Mouse (Mus musculus) neural tube, embryonic 13.5 days (tissue): ENCODE measurements around the gene Hist1h1a. TPM values are rescaled to one million over a fixed set of nuclear protein-coding genes. Genes with fewer than 3 reads are reported as not detected.
"Not testable (repeated sequence)": the region's sequence is repeated elsewhere in the genome, so short reads cannot be mapped to it uniquely, and the experiment has no call there.

Experiments
- ATAC-seq: fragments of 200-750 bp; cut with Nextera tagmentation; 2 replicates; pipeline ENCODE4 v1.8.0; 2017; ENCODE audit warnings: low read depth, mild to moderate bottlenecking, moderate TSS enrichment, moderate library complexity
- H3K27ac ChIP-seq: fragments of 300-500 bp; sonication (generic); replicated peaks from 2 replicates; pipeline ENCODE4 v1.5.1; 2015; ENCODE audit warnings: moderate library complexity, mild to moderate bottlenecking, inconsistent platforms
- H3K27me3 ChIP-seq: fragments of 300-500 bp; sonication (generic); 2 replicates; pipeline ENCODE4 v1.6.1; 2015; ENCODE audit warnings: mild to moderate bottlenecking, inconsistent platforms
- H3K36me3 ChIP-seq: fragments of 300-500 bp; sonication (generic); 2 replicates; pipeline ENCODE4 v1.6.1; 2015; ENCODE audit warnings: mild to moderate bottlenecking, inconsistent platforms
- H3K4me1 ChIP-seq: fragments of 300-500 bp; sonication (generic); replicated peaks from 2 replicates; pipeline ENCODE4 v1.6.1; 2015; ENCODE audit warnings: inconsistent platforms
- H3K4me2 ChIP-seq: fragments of 300-500 bp; sonication (generic); 2 replicates; pipeline ENCODE4 v1.6.1; 2015; ENCODE audit warnings: inconsistent platforms, mild to moderate bottlenecking, moderate library complexity
- H3K4me3 ChIP-seq: fragments of 300-500 bp; sonication (generic); 2 replicates; pipeline ENCODE4 v1.5.1; 2015; ENCODE audit warnings: mild to moderate bottlenecking, inconsistent platforms
- H3K9ac ChIP-seq: fragments of 300-500 bp; sonication (generic); 2 replicates; pipeline ENCODE4 v1.6.1; 2015; ENCODE audit warnings: moderate library complexity, mild to moderate bottlenecking, inconsistent platforms
- H3K9me3 ChIP-seq: fragments of 300-500 bp; sonication (generic); 2 replicates; pipeline ENCODE4 v1.6.1; 2016; ENCODE audit warnings: inconsistent platforms
- WGBS: fragments of 180-500 bp; shearing (Covaris S2); methylation state at CpG from one replicate; pipeline ENCODE4 v1.1.7; 2015; 5-methylcytosine and 5-hydroxymethylcytosine counted together
- polyA plus RNA-seq: library from polyadenylated mRNA; unstranded; fragments of >200 nt; fragmentation: Nextera tagmentation; extraction: Ambion mirVana; gene quantifications from 2 replicates; pipeline ENCODE4 v1.2.1, GENCODE M21; 2015

Hist1h1a gene
- polyA plus RNA-seq, 1 experiment from 2014 or later: not detected

GRCm38 (mm10) chr13:23763242-23763585 is 252 bp upstream of the Hist1h1a start:
- Histone ChIP-seq H3K36me3 (no peaks in the 10 kb centered on the region), H3K27me3 (no peaks in the 10 kb centered on the region), H3K27ac (peak overlapping the region; percentile 90), H3K4me3 (peak overlapping the region; percentile 59), H3K9me3 (no peaks in the 10 kb centered on the region), H3K9ac (peak overlapping the region; percentile 47), H3K4me1 (peaks cover 29% of the 10 kb centered on the region), H3K4me2 (peak overlapping the region; percentile 79)
- under 1% methylated on average over 10 of the region's 10 CpGs for WGBS
- no peak for ATAC-seq

- peaks cover 29% of the 10 kb centered on the region for H3K4me1 ChIP-seq
- peak overlapping the region; percentile 79 for H3K4me2 ChIP-seq
- WGBS: 31% methylated on average over 12 of the region's 12 CpGs
- H3K27me3 ChIP-seq: no peaks in the 10 kb centered on the region
- ATAC-seq: no peak
- no peaks in the 10 kb centered on the region for H3K9me3 ChIP-seq
- peak overlapping the region; percentile 90 for H3K27ac ChIP-seq
- peak overlapping the region; percentile 80 for H3K9ac ChIP-seq
- H3K36me3 ChIP-seq: no peaks in the 10 kb centered on the region
- H3K4me3 ChIP-seq: peak overlapping the region; percentile 59
Measured at GRCm38 (mm10) chr13:23764324-23765171, 1.1 kb downstream of the Hist1h1a start.

- H3K36me3 ChIP-seq: no peaks in the 10 kb centered on the region
- H3K9me3 ChIP-seq: no peaks in the 10 kb centered on the region
- H3K27me3 ChIP-seq: no peaks in the 10 kb centered on the region
- H3K4me2 ChIP-seq: no peak overlapping the region
- H3K9ac ChIP-seq: no peak overlapping the region
- ATAC-seq: no peak
- H3K27ac ChIP-seq: no peak overlapping the region
- H3K4me1 ChIP-seq: peaks cover 25% of the 10 kb centered on the region
- H3K4me3 ChIP-seq: no peak overlapping the region
- WGBS: 79% methylated on average over 1 of the region's 1 CpGs
Measured at GRCm38 (mm10) chr13:23765172-23765513, 1.7 kb downstream of the Hist1h1a start.

- Histone ChIP-seq H3K36me3 (no peaks in the 10 kb centered on the region), H3K9me3 (no peaks in the 10 kb centered on the region), H3K27ac (no peak overlapping the region), H3K9ac (no peak overlapping the region), H3K27me3 (no peaks in the 10 kb centered on the region), H3K4me1 (peaks cover 16% of the 10 kb centered on the region), H3K4me3 (no peak overlapping the region), H3K4me2 (no peak overlapping the region)
- no peak for ATAC-seq
Measured at GRCm38 (mm10) chr13:23766772-23767171, 3.3 kb downstream of the Hist1h1a start.

GRCm38 (mm10) chr13:23768834-23769397 is 5.5 kb downstream of the Hist1h1a start:
- no peak for ATAC-seq
- peaks cover 10% of the 10 kb centered on the region for H3K4me1 ChIP-seq
- no peak overlapping the region for H3K4me3 ChIP-seq
- H3K36me3 ChIP-seq: no peaks in the 10 kb centered on the region
- WGBS: 50% methylated on average over 5 of the region's 5 CpGs
- H3K9me3 ChIP-seq: no peaks in the 10 kb centered on the region
- H3K9ac ChIP-seq: no peak overlapping the region
- H3K4me2 ChIP-seq: no peak overlapping the region
- H3K27ac ChIP-seq: no peak overlapping the region
- H3K27me3 ChIP-seq: no peaks in the 10 kb centered on the region

GRCm38 (mm10) chr13:23769613-23770012 is 6.1 kb downstream of the Hist1h1a start, which contains the start of gene Trim38:
Gene Trim38 (plus strand): TSS chr13:23769913.
- ATAC-seq, H3K4me2 ChIP-seq, H3K36me3 ChIP-seq, H3K4me3 ChIP-seq, H3K27me3 ChIP-seq, H3K4me1 ChIP-seq, H3K9me3 ChIP-seq, H3K9ac ChIP-seq, H3K27ac ChIP-seq: not testable (repeated sequence)
- 89% methylated on average over 2 of the region's 2 CpGs for WGBS

- Histone ChIP-seq H3K4me2 (peak overlapping the region; percentile 47), H3K27me3 (no peaks in the 10 kb centered on the region), H3K4me1 (peaks cover 4% of the 10 kb centered on the region), H3K27ac (no peak overlapping the region), H3K9me3 (no peaks in the 10 kb centered on the region), H3K36me3 (no peaks in the 10 kb centered on the region), H3K9ac (no peak overlapping the region), H3K4me3 (peak overlapping the region; percentile 6; the same call in 1 of the 2 replicates)
- 27% methylated on average over 21 of the region's 21 CpGs for WGBS
- ATAC-seq: peak; percentile 92
Measured at GRCm38 (mm10) chr13:23772561-23773313, 9.3 kb downstream of the Hist1h1a start.

- ATAC-seq: no peak
- WGBS: 92% methylated on average over 7 of the region's 7 CpGs
- no peaks in the 10 kb centered on the region for H3K27me3 ChIP-seq
- H3K27ac ChIP-seq: no peak overlapping the region
- H3K4me1 ChIP-seq: no peaks in the 10 kb centered on the region
- no peak overlapping the region for H3K4me3 ChIP-seq
- no peaks in the 10 kb centered on the region for H3K9me3 ChIP-seq
- no peak overlapping the region for H3K4me2 ChIP-seq
- H3K36me3 ChIP-seq: no peaks in the 10 kb centered on the region
- no peak overlapping the region for H3K9ac ChIP-seq
Measured at GRCm38 (mm10) chr13:23778339-23778738, 14.9 kb downstream of the Hist1h1a start.

GRCm38 (mm10) chr13:23779025-23779424 is 15.6 kb downstream of the Hist1h1a start:
- WGBS: 82% methylated on average over 4 of the region's 4 CpGs
- Histone ChIP-seq H3K4me2 (no peak overlapping the region), H3K36me3 (no peaks in the 10 kb centered on the region), H3K27ac (no peak overlapping the region), H3K9ac (no peak overlapping the region), H3K4me1 (no peaks in the 10 kb centered on the region), H3K9me3 (no peaks in the 10 kb centered on the region), H3K27me3 (no peaks in the 10 kb centered on the region), H3K4me3 (no peak overlapping the region)
- no peak for ATAC-seq

GRCm38 (mm10) chr13:23792520-23792919 is 29.1 kb downstream of the Hist1h1a start:
- Histone ChIP-seq H3K9ac (no peak overlapping the region), H3K4me1 (no peaks in the 10 kb centered on the region), H3K9me3 (no peaks in the 10 kb centered on the region), H3K27me3 (no peaks in the 10 kb centered on the region), H3K36me3 (no peaks in the 10 kb centered on the region), H3K4me3 (no peak overlapping the region), H3K27ac (no peak overlapping the region), H3K4me2 (no peak overlapping the region)
- no peak for ATAC-seq
- WGBS: 47% methylated on average over 2 of the region's 2 CpGs

- H3K9me3 ChIP-seq: no peaks in the 10 kb centered on the region
- 89% methylated on average over 5 of the region's 5 CpGs for WGBS
- no peak overlapping the region for H3K27ac ChIP-seq
- H3K4me2 ChIP-seq: no peak overlapping the region
- H3K36me3 ChIP-seq: no peaks in the 10 kb centered on the region
- no peak overlapping the region for H3K4me3 ChIP-seq
- H3K9ac ChIP-seq: no peak overlapping the region
- H3K4me1 ChIP-seq: no peaks in the 10 kb centered on the region
- no peak for ATAC-seq
- H3K27me3 ChIP-seq: no peaks in the 10 kb centered on the region
Measured at GRCm38 (mm10) chr13:23799405-23799804, 35.9 kb downstream of the Hist1h1a start.

GRCm38 (mm10) chr13:23804532-23804931 is 41.1 kb downstream of the Hist1h1a start:
- no peaks in the 10 kb centered on the region for H3K36me3 ChIP-seq
- no peaks in the 10 kb centered on the region for H3K9me3 ChIP-seq
- no peak overlapping the region for H3K27ac ChIP-seq
- no peaks in the 10 kb centered on the region for H3K27me3 ChIP-seq
- ATAC-seq: no peak
- H3K4me1 ChIP-seq: no peaks in the 10 kb centered on the region
- H3K4me2 ChIP-seq: no peak overlapping the region
- no peak overlapping the region for H3K4me3 ChIP-seq
- no peak overlapping the region for H3K9ac ChIP-seq
- WGBS: 78% methylated on average over 2 of the region's 2 CpGs
